Mouse (Mus musculus) right cerebral cortex, postnatal 10 days (tissue): ENCODE data around the gene Aqp3.

Experiments used
- DNase-seq, 2 experiments: peaks; one replicate each; pipeline ENCODE4 v3.0.0; 2021; ENCODE audit warnings: low spot score in 2 of 2

Gene Aqp3

DNA sequence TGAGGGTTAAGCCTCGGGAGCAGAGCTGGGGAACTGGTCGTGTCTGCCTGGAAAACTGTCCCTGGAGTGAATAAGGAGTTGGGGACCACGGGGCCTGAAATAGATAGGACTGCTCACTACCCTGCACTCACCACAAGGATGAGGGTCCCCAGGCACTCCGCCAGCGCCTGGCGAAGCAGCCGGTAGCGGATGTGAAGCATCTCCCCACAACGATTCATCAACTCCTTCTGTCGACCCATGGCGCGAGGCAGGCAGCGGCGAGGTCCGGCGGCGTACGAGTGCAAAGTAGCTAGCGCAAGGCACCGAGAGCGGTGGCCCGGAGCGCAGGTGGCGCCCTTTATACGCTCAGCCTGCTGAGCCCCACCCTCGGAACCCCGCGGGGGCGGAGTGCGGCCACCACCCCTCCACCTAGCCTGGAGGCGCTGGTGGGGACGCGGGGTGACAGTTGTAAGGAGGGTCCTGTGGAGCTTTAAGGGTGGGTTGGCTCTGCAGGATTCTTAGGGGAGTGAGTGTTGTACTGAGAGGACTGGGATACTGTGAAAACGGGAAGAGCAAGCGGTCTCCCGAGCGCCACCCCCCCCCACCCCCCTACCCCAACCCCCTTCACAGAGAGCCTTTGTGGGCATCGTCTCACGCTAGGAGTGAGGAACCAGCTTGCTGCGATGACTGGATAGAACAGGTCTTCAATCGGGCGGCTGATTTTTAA, at the start of gene Aqp3:
Aqp3 (minus strand) TSS at position 313 of the 706 bp plus-strand sequence.
- DNase-seq: peak in 1 of 2 experiments; percentile 49

DNA sequence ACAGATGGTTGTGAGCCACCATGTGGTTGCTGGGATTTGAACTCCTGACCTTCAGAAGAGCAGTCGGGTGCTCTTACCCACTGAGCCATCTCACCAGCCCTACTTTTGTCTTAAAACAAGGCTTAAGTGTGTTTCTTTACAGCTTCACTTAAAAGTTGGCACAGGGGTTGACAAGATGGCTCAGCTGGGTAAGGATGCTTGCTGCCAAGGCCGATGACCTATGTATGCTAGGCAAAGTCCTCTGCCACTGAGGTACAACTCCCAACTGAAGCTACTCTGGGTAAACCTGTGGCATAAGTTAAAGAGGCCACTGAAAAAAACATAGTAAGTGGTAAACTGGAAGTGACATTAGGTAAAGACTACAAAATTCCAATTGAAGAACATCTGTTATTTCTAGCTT, 44.6 kb upstream of the Aqp3 start:
- no peak for DNase-seq

DNA sequence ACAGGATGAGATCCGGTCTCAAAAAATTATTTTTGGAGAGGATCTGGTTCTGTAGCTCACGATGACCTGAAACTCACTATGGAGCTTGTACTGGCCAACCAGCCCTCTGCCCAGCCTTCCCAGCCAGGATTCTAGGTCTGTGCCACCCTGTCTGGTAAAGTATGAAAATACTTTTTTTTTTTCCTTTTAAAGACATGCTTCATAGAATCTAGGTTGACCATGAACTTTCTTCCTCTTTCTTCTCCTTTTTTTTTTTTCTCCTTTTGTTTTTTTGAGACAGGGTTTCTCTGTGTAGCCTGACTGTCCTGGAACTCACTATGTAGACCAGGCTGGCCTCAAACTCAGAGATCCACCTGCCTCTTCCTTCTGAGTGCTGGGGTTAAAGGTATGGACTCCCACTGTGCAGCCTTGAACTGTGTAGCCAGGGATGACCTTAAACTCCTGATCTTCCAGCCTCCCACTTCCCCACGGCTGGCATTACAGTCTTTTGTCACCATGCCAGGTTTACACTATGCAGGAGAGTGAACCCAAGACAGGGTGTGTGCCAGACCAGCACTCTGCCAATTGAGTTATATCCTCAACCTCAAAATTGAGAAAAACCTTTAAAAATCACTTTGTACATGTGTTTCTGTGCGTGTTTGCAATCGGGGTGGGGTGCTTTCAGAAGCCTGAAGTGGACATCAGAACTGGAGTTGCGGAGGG, 42.3 kb upstream of the Aqp3 start:
- DNase-seq: no peak

DNA sequence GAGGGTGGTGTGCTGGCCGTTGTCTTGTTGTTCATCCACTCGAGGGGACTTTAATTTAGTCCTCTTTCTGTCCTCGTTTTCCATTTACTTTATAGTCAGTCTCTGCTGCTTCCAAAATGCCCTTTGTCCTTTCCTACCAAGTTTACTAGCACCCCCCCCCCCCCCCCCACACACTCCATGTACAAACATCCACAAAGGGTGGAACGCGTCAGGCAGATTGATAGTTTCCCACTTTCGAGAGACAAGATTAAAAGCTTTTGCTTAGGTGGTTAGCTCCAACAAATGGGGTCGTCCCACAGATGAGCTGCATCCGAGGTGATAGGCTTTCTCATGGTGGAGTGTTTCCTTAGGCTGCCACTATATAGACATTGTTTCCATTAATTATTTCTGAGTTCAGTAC, 38.8 kb upstream of the Aqp3 start:
- DNase-seq: no peak

DNA sequence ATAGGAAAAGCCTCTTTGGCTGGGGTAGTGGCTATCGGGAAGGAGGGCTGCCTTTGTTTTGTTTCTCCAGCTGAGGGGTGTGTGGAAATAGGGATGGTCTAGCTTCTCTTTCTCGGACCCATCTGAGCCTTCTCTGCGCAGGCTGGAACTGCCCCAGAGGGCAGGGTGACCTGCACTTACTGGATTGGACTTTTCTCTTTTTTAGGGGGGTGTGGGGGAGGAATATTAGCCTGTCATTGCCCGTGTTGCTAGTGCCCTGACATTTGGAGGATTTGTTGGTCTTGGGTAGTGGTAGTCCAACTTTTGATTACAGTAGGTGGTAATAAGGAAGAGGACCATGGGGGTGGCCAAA, 38.4 kb upstream of the Aqp3 start:
- no peak for DNase-seq

DNA sequence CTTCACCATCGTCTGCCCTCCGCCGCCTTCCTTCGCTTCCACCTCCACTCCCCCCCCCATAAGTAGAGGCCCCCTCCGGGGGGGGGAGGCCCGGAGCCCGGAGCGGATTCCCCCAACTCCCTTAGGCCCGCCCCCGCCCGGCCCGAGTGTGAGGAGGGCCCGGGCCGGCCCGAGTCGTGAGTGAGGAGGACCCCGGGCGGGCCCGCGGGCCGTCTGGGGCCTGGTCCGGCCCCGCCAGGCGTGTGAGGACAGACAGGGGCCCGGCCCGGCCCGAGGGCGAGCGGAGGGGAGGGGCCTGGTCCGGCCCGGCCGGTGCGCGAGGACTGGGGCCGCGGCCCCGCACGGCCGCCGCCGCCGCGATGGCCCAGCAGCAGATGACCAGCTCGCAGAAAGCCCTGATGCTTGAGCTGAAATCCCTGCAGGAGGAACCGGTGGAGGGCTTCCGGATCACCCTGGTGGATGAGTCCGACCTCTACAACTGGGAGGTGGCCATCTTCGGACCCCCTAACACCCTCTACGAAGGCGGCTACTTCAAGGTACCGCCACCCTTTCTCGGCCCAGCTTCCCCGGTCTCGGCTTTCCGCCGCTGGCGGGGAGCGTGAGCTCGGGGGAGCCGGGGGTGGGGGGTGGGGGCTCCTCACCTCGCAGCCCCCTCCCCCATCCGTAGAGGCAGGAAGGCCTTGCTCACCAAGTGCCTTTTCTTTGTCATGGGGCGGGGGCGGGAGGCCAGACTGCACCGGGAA, 37.9 kb upstream of the Aqp3 start, which contains the start of gene Ube2r2:
Ube2r2 (plus strand) TSS at position 33 of the 743 bp plus-strand sequence.
- DNase-seq: peak; percentile 56 to 66

DNA sequence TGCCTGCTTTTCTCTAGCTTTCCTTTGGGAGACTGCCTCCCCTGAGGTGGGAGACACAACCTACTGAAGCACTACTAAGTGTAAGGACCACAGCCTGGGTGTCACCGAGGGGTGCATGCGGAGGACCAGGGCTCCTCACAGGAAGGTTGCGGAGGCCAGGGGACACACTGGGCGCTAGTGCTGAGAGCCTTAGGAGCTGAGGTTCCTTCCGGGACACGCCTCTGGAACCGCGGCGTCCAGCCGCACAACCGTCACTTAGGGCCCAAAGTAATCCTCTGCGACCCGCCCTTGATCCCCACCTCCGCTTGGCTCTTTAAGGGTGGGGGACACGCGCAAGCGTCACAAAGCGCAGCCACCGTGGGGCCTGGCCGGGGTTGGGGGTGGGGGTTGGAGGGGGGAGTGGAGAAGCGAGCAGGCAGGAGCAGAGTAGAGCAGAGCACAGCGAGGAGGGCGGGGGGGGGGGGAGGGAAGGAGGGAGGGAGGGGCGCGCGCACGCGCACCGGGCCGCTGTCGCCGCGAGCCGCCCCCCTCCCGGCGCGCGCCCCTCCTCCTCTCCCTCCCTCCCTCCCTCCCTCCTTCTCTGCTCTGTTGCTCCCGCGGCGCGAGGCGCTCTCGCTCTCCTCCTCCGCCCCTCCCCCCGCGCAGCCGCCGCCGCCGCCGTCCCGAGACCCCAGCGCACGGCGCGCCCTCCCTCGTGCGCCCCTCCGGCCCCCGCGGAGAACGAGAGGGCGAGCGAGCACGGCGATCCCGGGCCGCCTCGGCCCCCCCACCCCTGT, 37.1 kb upstream of the Aqp3 start:
- peak; percentile 85 to 89 for DNase-seq

DNA sequence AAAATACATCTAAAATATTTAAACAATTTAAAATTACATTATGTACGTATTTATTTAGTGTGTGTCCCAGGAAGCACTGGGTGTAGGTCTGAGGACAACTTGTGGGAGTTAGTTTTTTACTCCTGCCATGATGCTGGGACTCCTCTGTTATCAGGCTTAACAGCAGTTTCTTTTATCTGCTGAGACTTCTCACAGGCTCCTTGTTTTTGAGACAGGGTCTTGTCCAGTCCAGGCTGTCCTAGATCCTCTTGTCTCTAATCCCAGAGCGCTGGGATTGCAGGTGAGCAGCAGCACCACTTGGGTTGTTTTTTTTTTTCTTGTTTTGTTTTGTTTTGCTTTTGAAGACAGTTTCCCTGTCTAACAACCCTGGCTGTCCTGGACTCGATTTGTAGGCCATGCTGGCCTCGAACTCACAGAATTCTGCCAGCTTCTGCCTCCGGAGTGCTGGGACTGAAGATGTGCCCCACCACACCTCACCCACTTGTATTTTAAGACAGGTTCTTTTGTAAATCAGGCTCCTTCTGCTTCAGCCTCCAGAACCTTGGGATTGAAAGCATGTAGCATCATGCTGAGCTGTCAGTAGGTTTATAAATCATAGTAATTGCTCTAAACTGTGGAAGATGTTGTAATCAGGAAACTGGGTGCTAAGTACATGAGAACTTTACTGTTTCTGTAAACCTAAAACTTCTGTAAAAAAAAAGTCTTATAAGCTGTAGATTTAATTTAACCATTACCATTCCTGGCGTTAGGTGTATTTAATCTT, 35.7 kb upstream of the Aqp3 start:
- no peak for DNase-seq

DNA sequence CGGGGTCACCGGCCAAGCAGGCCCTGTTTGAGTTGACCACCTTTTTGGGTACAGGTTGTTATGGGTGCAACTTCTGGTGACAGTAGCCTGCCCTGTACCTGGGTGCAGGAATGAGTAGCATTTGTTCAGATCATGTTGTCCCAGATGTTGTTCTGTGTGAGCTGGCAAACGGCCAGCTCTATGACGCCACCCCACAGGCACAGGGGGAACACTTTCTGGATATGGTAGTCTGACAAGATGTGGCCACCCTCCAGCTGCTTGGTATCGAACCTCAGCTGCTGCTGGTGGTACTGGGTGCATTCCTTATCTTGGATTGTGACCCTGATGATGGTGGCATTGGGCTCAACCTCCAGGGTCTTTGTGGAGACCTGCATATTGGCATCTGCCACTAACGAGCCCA, 34.5 kb upstream of the Aqp3 start:
- no peak for DNase-seq

DNA sequence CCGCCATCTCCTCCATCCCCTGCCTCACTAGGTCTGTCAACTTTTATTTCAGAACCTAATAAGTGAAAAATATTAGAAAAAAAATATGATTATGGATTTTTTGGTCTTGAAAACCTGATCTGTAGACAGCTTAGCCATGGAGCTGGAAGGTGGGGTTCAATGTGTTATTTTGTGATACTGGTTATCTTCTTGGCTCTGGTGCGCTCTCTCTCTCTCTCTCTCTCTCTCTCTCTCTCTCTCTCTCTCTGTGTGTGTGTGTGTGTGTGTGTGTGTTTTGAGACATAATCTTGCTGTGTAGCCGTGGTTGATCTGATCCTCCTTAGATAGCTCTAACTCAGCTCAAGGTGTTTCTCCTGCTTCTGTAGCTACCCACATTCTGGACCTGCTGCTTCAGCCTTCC, 31.9 kb upstream of the Aqp3 start:
- no peak for DNase-seq

DNA sequence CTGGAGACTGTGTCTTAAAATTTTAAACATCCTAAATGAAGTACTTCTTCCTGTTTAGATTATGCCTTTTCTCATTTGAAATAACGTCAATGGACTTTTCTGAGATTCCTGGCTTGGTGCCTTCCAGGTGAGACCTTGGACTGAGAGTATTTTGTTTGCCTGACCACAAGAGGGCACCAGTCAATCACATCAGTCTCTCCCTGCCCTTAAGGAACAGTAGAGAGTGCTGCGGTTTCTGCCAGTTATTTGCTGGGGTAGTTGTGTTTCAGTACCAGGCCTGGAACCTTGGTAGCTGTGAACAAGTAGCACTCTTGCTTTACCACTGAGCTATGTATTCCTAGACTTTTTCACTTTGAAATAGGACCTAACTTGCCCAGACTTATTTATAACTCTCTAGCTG, 31.4 kb upstream of the Aqp3 start:
- peak in 1 of 2 experiments; percentile 69 for DNase-seq

DNA sequence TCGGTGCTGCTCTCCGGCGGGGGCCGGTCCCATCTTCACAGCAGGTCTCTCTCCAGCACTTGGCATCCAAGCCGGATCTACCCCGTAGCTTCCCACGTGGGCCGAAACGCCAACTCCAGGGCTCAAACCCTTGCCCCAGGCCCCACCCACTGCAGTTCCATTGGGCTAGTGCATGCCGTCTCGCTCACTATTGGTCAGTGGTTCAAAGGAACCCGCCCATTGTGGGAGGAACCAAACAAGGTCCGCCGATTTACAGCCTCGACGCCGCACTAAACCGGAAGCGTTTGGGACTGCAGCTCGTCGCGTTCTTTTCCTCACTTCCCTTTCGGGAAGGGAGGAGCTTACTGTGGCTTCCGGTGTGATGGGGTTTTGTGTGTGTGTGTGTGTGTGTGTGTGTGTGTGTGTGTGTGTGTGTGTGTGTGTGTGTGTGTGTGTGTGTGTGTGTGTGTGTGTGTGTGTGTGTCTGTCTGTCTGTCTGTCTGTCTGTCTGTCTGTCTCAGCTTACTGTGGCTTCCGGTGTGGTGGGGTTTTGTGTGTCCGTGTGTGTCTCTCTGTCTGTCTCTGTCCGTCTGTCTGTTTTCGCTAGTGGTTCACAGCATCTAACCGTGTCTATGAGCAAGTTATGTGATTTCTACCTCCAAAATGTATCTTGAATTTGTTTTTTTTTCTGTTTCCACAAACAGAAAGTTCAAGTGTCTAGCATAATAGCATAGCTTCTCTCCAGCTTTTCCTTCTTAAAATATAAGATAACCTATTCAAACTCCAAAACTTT, 26.4 kb upstream of the Aqp3 start, which contains the start of gene Nol6:
Nol6 (minus strand) TSS at position 276 of the 772 bp plus-strand sequence.
- DNase-seq: peak; percentile 99 to 100

DNA sequence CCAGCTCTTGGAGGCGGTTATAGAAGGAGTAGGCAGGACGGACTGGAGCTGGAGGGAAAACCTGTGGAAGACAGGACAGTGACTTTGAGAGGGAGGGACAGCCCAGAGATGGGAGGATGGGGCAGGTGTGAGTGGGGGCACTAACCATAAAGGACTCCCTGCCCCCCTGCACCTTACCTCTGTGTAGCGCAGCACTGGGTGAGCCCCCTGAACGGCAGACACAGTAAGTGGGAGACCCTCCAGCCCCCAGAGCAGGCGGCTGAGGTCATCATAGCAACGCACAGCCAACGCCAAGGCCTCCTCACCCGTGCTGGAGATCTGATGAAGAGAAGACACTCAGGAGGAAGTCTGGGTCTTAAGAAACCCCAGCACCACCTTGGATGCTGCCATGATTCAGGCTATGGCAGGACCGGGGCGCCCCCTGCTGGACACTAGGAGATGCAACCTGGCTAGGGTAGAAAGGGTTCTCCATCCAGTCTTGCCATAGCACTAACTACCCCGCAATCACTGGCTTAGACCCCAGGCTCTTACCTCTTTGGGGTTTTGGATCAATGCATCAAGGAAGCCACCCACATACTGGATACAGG, 20.8 kb upstream of the Aqp3 start:
- peak in 1 of 2 experiments; percentile 68 for DNase-seq

DNA sequence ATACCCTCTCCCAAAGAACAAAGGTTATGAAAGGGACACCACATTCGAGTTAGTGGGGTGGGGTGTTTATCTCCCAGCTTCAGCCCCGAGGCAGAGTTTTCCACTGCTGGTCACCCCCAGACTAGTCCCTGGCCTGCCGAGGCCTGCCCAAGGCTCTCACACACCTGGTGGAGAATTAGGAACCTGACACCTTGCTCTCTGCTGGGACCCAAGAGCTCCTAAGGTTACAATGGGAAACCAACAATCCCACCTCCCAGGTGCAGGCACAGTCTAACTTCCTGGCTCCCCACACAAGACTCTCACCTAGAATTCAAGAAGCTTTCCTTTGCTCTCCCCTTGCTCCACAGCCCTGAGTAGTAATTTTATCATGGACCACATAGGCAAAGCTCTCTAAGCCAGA, 18.8 kb upstream of the Aqp3 start:
- DNase-seq: no peak

DNA sequence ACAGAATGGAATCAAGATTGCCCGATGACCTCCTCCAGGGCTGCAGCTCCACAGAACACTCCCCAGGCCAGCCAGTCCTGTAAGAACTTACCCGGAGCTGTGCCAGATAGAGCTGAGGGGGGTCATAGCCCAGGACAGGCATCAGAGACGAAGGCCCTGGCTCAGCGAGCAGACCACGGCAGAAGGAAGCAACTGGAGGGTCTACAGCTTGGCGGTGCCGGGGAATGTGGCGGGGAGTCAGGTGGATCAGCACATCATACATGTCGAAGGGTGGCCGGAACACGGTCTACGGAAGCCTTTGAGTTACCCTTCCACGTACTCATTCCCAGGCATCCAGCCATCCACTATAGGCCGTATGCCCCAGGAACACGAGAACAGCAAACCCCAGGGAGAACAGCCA, 17.8 kb upstream of the Aqp3 start:
- no peak for DNase-seq

DNA sequence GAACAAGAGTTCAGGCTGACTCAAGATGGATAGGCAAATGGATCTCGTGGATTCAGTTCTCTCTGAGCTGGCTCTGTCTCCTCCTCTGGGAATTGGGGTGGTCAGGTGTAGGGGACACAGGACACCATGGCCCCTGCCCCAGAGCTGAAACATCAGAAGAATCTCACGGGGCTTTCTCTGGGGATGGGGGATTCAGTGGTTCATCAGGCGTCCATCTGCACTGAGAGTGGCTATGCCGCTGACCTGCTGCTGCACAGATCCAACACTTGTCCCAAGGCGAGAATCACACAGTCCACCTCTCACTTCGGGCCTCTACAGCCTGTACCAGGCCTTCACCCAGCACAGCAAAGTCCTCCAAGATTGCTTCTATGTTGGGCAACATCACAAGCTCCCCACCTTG, 17.1 kb upstream of the Aqp3 start:
- no peak for DNase-seq

DNA sequence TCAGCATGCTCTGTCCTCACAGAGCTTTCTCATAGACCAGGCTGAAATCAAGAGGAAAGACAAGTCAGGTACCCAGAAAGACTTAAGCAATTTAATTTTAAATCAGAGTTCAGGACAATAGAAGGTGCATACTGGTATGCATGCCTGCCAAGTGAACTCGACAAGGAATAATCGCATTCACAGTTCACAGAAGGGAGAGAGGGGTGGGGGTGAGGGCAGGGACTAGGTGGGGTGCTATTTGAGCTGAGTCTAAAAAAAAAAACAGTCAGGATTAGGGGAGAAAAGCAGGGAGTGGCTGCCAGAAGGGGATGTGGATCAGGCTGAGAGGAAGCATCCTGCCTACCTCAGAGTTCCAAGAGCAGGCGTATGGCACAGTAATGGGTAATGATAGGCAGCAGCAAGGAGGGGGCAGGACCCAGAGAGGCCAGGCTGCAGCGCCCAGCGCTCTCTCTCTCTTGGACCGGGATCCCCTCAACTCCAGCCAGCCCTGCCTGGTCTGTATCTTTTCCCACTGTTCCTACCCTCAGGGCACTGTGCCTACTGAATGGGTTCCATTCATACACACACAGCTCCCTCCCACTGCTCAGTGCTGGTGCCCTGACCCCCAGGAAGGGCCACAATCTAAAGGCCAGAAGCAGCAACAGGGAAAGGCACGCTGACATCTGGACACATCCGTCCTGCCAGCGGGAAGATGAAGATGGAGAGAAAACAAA, 16.5 kb upstream of the Aqp3 start:
- no peak for DNase-seq

DNA sequence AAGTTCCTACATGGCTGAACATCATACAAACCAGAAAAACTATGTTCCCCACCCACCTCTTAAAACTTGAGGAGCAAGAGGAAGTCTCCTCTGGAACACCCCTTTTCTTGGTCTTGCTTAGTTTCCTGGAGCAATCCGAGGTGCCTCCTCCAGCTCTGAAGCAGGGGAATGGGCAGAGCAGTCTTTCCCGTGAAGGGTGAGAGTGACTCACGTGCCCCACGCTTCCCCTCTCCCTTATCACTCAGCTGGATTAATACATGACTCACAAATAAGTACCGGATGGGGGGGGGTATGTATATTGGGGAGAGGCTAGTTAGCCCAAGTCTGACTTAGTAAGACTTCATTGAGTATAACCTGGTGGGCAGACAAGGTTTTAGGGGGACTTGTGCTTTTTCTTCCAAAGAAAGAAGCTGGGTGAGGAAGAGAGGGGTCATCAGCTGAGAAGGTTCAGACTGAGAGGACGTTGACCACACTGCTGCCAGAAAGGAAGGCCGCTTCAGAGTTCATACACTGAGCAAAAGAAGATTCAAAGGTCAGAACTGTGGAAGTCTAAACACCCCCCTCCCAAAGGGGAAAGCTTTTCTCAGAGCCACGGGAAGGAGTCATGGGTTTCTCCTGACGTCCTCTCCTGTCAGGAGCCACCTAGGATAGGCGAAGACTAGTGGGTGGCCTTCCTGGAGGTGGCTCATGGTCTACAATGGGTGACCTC, 10.9 kb upstream of the Aqp3 start:
- no peak for DNase-seq

DNA sequence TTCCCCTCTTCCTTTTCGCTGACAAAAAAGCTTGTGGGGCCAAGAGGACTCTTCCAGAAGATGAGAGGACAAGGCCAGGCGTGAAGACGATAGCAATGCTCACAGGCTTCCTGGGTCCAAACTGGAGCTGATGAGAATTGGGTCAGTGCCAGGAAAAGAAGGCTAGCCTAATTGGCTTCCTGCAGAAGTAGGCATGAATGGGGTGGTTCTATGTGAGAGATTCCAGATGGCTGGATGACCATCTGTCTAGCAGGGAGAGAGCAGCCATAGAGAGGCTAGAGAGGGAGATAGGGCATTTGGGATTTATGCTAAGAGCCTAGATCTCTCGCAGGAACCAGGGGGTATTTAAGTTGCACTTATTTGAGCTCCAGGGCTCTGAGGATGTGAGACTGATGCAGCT, 9.5 kb upstream of the Aqp3 start:
- DNase-seq: no peak
